Mouse (Mus musculus): ENCODE measurements around the gene Krtap12-1.

DNA sequence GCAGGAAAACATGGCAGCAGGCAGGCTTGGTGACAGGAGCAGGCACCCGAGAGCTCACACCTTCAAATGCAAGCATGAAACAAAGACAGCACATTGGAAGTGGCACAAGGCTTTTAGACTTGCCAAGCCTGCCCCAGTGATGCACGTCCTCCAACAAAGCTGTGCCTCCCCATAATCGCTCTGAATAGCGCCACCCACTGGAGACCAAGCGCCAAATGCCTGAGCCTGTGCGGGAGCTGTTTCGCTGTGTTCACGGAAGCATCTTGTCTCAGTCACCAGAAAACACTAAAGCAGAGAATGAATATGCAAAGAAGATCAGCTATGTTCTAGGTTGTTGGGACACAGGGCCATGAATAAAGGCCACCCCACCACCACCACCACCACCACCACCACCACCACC lies 4.5 kb downstream of the Krtap12-1 start:
- TF ChIP-seq ZNF384 (IDR thresholded peaks at IDR 0.05; ENCODE audit: low read depth, low read length) (no peak), RAD21 (IDR thresholded peaks at IDR 0.05; ENCODE audit: low read depth, low read length) (peak; percentile 11), GATA1 (IDR thresholded peaks at IDR 0.05; ENCODE audit: low read depth, low read length) (no peak), UBTF (IDR thresholded peaks at IDR 0.05; ENCODE audit: borderline replicate concordance, insufficient read depth, low read depth, low read length) (no peak), POLR2A (IDR thresholded peaks at IDR 0.05; ENCODE audit: control insufficient read depth in 1 of 2, insufficient read depth in 1 of 2, low read depth in 1 of 2, low read length in 2 of 2, poor library complexity in 1 of 2) (no peak), ZKSCAN1 (IDR thresholded peaks at IDR 0.05; ENCODE audit: low read depth, low read length) (no peak), POLR2AphosphoS2 (IDR thresholded peaks at IDR 0.05; ENCODE audit: low read length) (no peak), ZMIZ1 (IDR thresholded peaks at IDR 0.05; ENCODE audit: low read depth, low read length) (no peak)
